Mouse (Mus musculus): ENCODE data around the gene Sema4f.

The Sema4f gene

GRCm38 (mm10) chr6:82871632-82872331, 67.8 kb downstream of the Sema4f start:
- no peak for DNase-seq (ENCODE audit: low read depth, low spot score)

DNA sequence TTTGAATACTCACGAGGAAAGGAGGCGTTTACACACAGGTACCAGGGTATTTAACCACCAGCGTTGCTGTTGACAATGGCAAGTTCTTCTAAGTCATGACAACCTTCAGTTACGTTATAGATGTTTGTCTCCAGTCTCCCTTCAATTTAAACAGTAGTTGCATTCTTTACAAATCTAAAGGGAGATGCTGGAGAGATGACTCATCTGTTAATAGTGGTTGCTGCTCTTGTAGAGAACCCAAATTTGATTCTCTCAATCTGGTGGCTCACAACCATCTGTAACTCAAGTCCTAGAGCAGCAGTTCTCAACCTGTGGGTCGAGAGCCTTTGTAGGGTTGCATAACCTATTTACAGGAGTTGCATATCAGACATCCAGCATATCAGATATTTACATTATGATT, 71.1 kb downstream of the Sema4f start:
- no peak for DNase-seq (ENCODE audit: low read depth, low spot score)

- DNase-seq (ENCODE audit: low read depth, low spot score) = no peak
Observed at GRCm38 (mm10) chr6:82863380-82863874, 76.1 kb downstream of the Sema4f start.

GRCm38 (mm10) chr6:82862475-82862874, 77.1 kb downstream of the Sema4f start:
- DNase-seq (ENCODE audit: low read depth, low spot score) = no peak

DNA sequence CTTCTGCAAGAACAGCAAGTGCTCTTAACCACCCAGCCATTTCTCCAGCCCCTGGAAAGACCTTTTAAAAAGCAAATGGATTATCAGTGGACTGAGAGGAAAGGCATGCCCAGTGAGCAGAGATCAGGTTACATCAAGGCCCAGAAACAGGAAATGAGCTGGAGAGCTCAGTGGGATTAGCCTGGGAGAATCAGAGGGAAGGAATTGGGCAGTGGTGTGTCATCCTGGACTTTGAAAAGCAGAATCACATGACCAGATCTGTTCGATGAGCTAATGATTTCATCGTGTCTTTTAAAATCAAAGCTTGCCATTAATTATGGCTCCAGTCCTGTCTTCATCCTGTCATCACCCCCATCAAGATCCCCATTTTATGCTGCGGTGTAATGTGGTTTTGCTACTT, 77.5 kb downstream of the Sema4f start:
- DNase-seq (ENCODE audit: low read depth, low spot score) = no peak
